8 mouse cellular contexts compared by ENCODE assay signal in genomic region chr11:59472326-59472677, GRCm38 (mm10). TPM values are rescaled to one million over a fixed set of nuclear protein-coding genes. Genes with fewer than 3 reads are reported as not detected.
A peak's percentile ranks its signal among the peaks of the same experiment; 100 is the strongest.
DNase-seq lines count a peak whose midpoint lies in the region; ATAC-seq lines count a peak whose summit lies in the region.

Gene Zfp867, minus strand, starts transcription at chr11:59472474.

- H3K9me3 ChIP-seq in intestine, embryonic 14.5 days (ENCODE audit: control insufficient read depth, low read length): no peaks in the 10 kb centered on the region

- peak within 1 kb of the TSS; percentile 77 for H3K27ac ChIP-seq in intestine, embryonic 14.5 days (ENCODE audit: low read depth)

- peak; percentile 92 for DNase-seq in adrenal gland, adult 2 months
- DNase-seq in embryo, embryonic 11 days: peak; percentile 95
- peak; percentile 80 for DNase-seq in gastrocnemius, postnatal 25 days
- DNase-seq in intestine, embryonic 14.5 days (ENCODE audit: low spot score): peak; percentile 94
- peak; percentile 91 to 94 for DNase-seq in left cerebral cortex, postnatal 10 days (ENCODE audit: extremely low spot score in 1 of 2, low spot score in 2 of 2)
- peak; percentile 95 for DNase-seq in right cerebral cortex, postnatal 10 days (ENCODE audit: low spot score in 2 of 2)
- DNase-seq in urinary bladder, postnatal 25 days (ENCODE audit: low spot score): peak; percentile 84

- H3K36me3 ChIP-seq in intestine, embryonic 14.5 days (ENCODE audit: control insufficient read depth, insufficient read depth, low read length): no peaks in the 10 kb centered on the region

- H3K4me3 ChIP-seq in intestine, embryonic 14.5 days (ENCODE audit: low read depth, low read length): peak within 1 kb of the TSS; percentile 90

- intact Hi-C loops in left cerebral cortex, postnatal 10 days (cut with DNase I): no loop called here

- H3K4me2 ChIP-seq in intestine, embryonic 14.5 days (ENCODE audit: low read length): peak within 1 kb of the TSS; percentile 85

- peak; percentile 83 for ATAC-seq in intestine, embryonic 14.5 days (replicated peaks; ENCODE audit: low FRiP score, low TSS enrichment, low read depth)
- ATAC-seq in megakaryocyte progenitor cell, adult 5-6 weeks (replicated peaks; ENCODE audit: poor library complexity): peak; percentile 97

- H3K9ac ChIP-seq in intestine, embryonic 14.5 days (ENCODE audit: low read length): peak within 1 kb of the TSS; percentile 92

- WGBS in intestine, embryonic 14.5 days: under 1% methylated on average over 19 of the region's 19 CpGs

- no peaks in the 10 kb centered on the region for H3K27me3 ChIP-seq in intestine, embryonic 14.5 days (replicated peaks; ENCODE audit: control insufficient read depth, insufficient read depth, low read length)

- peaks cover 6% of the 10 kb centered on the region for H3K4me1 ChIP-seq in intestine, embryonic 14.5 days (replicated peaks; ENCODE audit: control insufficient read depth, insufficient read depth, low read length)

RNA-seq across cellular contexts. Expression of gene Zfp867, which starts in this region (rescaled TPM):
- 1 to 10 TPM; 2.7 to 5.5 TPM for total RNA-seq in adrenal gland, adult 2 months (2021)
- polyA plus RNA-seq in adrenal gland, adult 2 months (2012; rRNA removed): 0.12 and 0.13 TPM in 2 replicates
- 1 to 10 TPM; 2.3 to 2.6 TPM for total RNA-seq in gastrocnemius, postnatal 25 days (2021)
- polyA plus RNA-seq in intestine, embryonic 14.5 days (2014; fragmentation: Nextera tagmentation; extraction: Ambion mirVana): 7.4 and 7.6 TPM in 2 replicates
- 1 to 10 TPM; 4.2 to 4.7 TPM for total RNA-seq in left cerebral cortex, postnatal 10 days (2021)
- total RNA-seq in megakaryocyte progenitor cell, adult 5-6 weeks (2015): 1.8 and 1.9 TPM in 2 replicates
- 0.58 and 2.7 TPM in 2 replicates for total RNA-seq in megakaryocyte progenitor cell, adult 5-6 weeks (2017)

Comparison
In these comparisons a context has a peak if more than half of its experiments do, and no peak if none do; other contexts are left out.
1. Peak in every context shown above with its lines: DNase-seq, ATAC-seq, H3K4me3 ChIP-seq and H3K27ac ChIP-seq.